Mouse (Mus musculus) kidney, postnatal 4 days (tissue): ENCODE results near the gene Gal3st3.
A peak's percentile ranks its signal among the peaks of the same experiment; 100 is the strongest.

Experiments used
- DNase-seq, 2 experiments: peaks; one replicate each; pipeline ENCODE4 v3.0.0; 2021; ENCODE audit warnings: mixed read lengths in 2 of 2

Gene Gal3st3

DNA sequence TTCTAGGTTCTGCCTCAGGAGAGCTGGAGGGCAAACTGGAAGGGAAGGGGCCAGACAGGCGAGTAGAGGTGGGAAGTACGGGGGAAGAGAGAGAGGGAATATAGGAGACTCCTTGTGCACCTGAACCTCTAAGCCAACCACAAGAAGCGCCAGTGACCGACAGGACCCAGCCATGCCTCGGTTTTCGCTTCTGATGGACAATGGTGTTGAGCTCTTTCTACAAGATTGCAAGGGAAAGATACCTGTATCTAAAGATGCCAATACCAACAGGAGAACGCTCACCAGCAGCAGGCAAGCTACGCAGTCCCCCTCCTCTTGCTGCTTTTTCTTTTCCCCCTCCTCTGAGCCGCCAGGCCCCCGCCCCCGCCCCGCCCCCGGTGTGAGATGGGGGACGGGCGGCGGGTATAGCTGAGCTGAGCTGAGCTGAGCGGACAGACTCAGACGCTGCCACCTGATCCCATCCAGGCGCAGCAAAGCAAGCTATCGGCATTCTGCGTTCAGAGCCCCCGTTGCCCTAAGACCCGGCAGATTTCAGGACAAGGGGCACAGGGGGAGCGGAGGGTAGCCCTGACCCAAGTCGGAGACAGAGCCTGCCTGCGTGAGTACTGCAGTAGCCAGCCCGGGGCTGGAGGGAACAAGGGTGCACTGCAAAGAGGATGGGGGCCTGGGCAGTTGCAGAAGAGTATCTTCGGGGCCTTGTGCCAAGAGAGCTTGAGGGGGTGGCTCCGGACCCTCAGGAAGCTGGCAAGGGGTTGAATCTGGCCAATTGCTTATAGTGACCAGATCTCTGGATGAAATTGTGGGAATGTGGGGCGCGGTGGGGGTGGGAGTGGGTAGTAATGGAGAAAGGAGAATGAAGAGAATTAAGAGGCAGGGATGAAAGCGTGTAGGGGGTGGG lies at the start of gene Gal3st3:
Gene Gal3st3 (plus strand): TSS at position 429 of the 898 bp plus-strand sequence.
- DNase-seq, result peak; percentile 29 to 46

DNA sequence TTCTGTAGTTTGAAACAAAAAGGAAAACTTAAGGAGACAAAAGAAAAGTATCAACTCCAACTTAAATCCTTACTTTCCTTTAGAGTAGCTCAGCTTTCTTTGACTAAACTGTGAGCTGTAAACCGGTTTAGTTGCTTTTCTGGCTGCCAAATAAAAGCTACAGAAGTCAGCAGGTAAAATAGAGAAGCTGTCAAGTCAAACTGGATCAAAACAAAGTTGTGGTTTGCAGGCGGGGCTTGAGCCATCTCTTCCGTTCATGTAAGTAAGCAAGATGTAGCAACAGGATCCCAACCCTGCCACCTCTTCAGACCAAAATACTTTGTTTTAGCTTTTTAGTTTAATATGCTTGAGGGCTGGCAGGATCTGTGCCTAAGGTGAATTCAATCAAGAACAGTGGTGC lies 41.0 kb upstream of the Gal3st3 start:
- DNase-seq, result no peak

- DNase-seq, result no peak
Observed at GRCm38 (mm10) chr19:5267015-5267414, 31.1 kb upstream of the Gal3st3 start.

GRCm38 (mm10) chr19:5268017-5268416 lies 30.1 kb upstream of the Gal3st3 start:
- no peak for DNase-seq

DNA sequence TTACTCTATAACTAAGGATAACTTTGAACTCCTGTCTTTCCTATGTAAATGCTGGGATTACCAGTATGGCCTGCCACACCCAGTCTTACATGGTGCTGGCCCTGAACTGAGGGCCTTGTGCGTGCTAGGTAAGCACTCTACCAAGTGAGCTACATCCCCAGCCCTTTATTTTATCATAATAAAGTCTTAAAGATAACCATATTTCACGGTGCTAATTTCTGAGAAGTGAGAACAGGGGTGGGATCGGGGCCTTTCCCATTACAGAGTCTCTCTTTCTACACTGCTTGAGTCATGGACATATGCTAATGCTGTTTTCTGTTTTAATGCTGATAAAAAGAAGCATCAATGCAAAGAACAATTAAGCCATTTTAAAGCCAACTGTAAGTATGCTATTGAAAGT lies 29.3 kb upstream of the Gal3st3 start:
- no peak for DNase-seq

GRCm38 (mm10) chr19:5269392-5269791 lies 28.7 kb upstream of the Gal3st3 start:
- DNase-seq, result no peak

GRCm38 (mm10) chr19:5271430-5271829 lies 26.7 kb upstream of the Gal3st3 start:
- DNase-seq, result no peak

GRCm38 (mm10) chr19:5272326-5272795 lies 25.8 kb upstream of the Gal3st3 start:
- DNase-seq, result peak; percentile 67 to 76

DNA sequence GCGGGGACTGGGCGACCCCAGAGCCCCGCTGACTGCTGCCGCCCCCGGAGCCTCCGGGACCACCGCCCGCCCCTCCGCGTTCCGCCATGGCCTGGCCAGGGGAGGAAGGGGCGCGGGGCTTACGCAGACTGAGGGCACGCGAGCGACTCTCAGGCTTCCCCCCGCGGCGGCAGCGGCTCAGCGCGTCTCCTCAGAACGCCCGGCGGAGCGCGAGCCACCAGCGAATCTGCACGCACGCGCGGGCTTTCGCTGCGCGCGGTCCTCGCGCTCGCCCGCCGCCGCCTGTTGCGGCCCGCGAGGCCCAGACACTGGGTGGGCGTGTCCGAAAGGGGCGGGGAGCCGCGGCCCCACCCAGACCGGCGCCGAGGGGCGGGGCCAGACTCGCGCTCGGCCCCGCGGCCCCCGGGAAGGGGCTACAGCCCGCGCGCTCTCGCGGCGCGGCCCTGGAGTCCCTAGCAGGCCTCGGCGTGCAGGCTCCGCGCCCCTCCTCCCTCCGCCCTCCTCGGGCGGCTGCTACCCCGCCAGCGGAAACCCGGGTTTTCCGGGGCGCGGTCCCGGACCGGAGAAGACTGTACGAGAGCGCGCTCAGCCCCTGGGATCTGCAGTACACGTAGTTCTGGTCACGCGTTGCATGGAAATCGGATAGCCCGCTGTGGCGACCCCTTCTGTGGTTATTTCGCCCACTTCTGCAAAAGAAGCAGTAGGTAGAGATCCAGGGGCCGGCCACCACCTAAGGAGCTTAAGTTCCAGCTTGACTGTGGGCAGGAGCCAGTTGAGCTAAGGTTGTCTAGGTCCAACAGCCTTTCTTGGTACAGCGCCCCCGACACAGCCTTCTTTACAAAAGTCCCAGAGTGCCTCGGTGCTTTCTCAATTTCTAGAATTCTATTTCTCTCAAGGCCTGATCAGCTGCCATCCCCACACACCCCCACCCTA lies 25.1 kb upstream of the Gal3st3 start, which contains the start of gene Pacs1:
Gene Pacs1 (minus strand): TSS at position 319 of the 933 bp plus-strand sequence.
- DNase-seq, result peak; percentile 94 to 96

DNA sequence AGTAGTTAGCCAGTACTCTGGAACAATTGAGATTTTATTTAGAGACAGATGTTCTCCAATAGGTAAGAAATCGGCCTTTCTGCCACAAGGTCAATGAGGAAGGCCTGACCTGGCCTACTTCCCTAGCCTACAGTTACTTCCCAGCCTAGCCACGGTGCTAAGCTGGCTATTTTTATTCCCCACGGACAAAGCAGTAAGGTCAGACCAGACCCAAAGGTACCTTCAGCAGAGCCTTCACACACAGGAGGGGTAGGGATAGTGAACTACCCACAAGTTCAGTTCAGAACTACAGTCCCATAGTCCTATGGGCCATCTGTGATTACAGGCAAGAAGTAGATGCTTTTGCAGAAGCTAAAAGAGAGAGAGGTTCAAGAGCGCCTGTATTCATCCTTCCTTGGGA lies 24.2 kb upstream of the Gal3st3 start:
- no peak for DNase-seq

- DNase-seq, result no peak
Observed at GRCm38 (mm10) chr19:5274641-5275040, 23.5 kb upstream of the Gal3st3 start.

- DNase-seq, result no peak
Observed at GRCm38 (mm10) chr19:5275736-5276135, 22.4 kb upstream of the Gal3st3 start.

DNA sequence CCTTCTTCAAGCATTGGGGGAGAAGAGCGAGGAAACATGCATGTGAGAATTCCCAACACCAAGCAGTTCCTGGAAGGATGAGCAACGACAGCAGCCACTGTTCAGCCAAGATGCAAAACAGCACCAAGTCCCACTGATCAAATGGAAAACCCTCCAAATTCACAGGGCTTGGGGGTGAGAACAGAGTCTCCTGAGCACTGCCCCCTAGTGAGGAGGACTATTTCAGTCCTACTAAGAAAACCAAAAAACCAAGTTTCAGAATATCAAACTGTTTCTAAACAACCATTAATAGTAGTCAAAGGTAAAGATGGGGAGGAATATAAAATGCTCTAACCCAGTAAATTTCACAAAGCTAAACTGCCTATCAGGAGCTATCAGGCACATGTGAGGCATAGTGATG lies 21.6 kb upstream of the Gal3st3 start:
- DNase-seq, result no peak

- DNase-seq, result no peak
Observed at GRCm38 (mm10) chr19:5277140-5277539, 21.0 kb upstream of the Gal3st3 start.

DNA sequence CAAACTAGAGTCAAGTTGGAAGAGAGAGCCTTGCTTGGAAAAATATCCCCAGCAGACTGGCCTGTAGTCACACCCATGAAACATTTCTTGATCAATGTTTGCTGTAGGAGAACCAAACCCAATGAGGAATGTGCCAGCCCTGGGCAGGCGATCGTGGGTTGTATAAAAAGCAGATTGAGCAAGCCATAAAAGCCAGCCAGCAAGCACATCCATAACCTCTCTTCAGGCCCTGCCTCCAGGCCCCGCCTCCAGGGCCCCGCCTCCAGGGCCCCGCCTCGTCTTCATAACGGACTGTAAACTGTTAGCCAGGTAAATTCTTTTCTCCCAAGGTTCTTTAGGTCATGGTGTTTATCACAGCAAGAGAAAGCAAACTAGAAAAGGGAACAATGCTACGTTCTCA lies 19.8 kb upstream of the Gal3st3 start:
- DNase-seq, result peak in 1 of 2 experiments; percentile 25

GRCm38 (mm10) chr19:5294972-5295735 lies 3.0 kb upstream of the Gal3st3 start, which contains the start of gene Sf3b2:
Sf3b2 (minus strand) TSS chr19:5295455.
- DNase-seq, result peak; percentile 97 to 98

- DNase-seq, result no peak
Observed at GRCm38 (mm10) chr19:5295736-5296075, 2.4 kb upstream of the Gal3st3 start.

DNA sequence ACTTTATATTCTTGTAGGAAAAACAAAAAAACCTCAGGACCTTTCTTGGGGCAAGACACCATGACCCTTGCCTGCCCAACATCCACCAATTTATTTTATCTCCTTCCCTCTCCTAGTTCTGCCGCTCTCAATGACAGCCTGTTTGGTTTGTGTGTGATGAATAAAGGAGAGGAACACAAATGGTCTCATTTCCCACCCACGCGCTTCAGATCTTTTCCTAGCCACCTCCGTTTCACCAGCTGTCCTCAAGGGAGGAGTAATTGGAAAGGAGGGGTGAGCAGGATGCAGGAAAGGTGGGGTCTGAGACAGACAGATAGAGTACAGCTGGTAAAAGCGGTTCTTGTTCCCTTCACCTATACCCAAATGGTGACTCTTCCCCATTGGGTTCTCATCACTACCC lies 1.5 kb upstream of the Gal3st3 start:
- DNase-seq, result no peak

DNA sequence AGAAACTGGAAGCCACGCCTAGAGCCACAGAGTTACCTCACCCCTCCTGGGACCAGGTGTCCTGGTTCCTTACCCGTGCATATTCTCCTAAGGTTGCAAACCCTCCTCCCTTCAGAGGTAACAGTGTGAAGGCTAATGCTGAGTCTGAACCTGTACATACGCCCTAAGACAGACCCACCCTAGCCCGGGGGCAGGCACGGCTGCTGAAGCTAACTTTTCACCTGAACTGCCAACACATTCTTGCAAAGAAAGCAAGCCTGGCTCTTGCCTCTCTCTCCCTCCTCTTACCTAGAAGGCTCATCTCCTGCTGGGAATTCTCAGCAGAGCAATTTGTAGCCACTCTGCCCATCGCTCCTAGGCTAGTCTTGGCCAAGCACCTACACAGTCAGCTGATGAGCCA lies 2.5 kb downstream of the Gal3st3 start:
- no peak for DNase-seq

GRCm38 (mm10) chr19:5302455-5302854 lies 4.3 kb downstream of the Gal3st3 start:
- peak; percentile 84 to 85 for DNase-seq

- DNase-seq, result no peak
Observed at GRCm38 (mm10) chr19:5306279-5306678, 8.1 kb downstream of the Gal3st3 start.

DNA sequence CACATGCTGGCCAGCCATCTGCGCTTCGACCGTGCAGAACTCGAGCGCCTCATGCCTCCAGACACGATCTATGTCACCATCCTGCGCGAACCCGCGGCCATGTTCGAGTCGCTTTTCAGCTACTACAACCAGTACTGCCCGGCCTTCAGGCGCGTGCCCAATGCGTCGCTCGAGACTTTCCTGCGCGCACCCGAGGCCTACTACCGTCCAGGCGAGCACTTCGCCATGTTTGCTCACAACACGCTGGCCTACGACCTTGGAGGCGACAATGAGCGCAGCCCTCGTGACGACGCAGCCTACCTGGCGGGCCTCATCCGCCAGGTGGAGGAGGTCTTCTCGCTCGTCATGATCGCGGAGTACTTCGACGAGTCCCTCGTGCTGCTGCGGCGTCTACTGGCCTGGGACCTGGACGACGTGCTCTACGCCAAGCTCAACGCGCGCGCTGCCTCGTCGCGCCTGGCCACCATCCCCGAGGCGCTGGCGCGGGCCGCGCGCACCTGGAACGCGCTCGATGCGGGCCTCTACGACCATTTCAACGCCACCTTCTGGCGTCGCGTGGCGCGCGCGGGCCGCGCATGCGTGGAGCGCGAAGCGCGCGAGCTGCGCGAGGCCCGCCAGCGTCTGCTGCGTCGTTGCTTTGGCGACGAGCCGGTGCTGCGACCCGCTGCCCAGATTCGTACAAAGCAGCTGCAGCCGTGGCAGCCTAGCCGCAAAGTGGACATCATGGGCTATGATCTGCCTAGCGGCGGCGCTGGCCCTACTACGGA lies 9.0 kb downstream of the Gal3st3 start:
- peak; percentile 35 to 57 for DNase-seq
